Mouse (Mus musculus) CD8-positive naive resting alpha-beta T cell, adult 2 months (primary cell): ENCODE data around the gene Phf13.
"Not testable (repeated sequence)": the region's sequence is repeated elsewhere in the genome, so short reads cannot be mapped to it uniquely, and the experiment has no call there.

Source experiments
- DNase-seq, 2 experiments: peaks; one replicate each; pipeline ENCODE4 v3.0.0; 2022; ENCODE audit warnings: low read depth in 2 of 2, low spot score in 2 of 2

Phf13 gene

GRCm38 (mm10) chr4:151996173-151996950 is at the start of gene Phf13:
Gene Phf13 (minus strand): TSS chr4:151996258.
- DNase-seq: peak; percentile 96 to 98

GRCm38 (mm10) chr4:152044609-152045008 is 48.6 kb upstream of the Phf13 start:
- no peak for DNase-seq

- no peak for DNase-seq
Measured at GRCm38 (mm10) chr4:152043171-152043570, 47.1 kb upstream of the Phf13 start.

GRCm38 (mm10) chr4:152041924-152042641 is 46.0 kb upstream of the Phf13 start:
- no peak for DNase-seq

GRCm38 (mm10) chr4:152039831-152040310 is 43.8 kb upstream of the Phf13 start:
- no peak for DNase-seq

- DNase-seq: peak; percentile 96
Measured at GRCm38 (mm10) chr4:152038985-152039830, 43.1 kb upstream of the Phf13 start, which contains the start of gene Nol9. Gene Nol9 (plus strand): TSS chr4:152039321.

- no peak for DNase-seq
Measured at GRCm38 (mm10) chr4:152038225-152038984, 42.3 kb upstream of the Phf13 start, which contains the start of gene Tas1r1. Gene Tas1r1 (minus strand): TSS chr4:152038568.

- not testable (repeated sequence) for DNase-seq
Measured at GRCm38 (mm10) chr4:152036464-152036863, 40.4 kb upstream of the Phf13 start.

GRCm38 (mm10) chr4:152032922-152033321 is 36.9 kb upstream of the Phf13 start:
- DNase-seq: no peak

- no peak for DNase-seq
Measured at GRCm38 (mm10) chr4:152029997-152030396, 33.9 kb upstream of the Phf13 start.

GRCm38 (mm10) chr4:152029087-152029486 is 33.0 kb upstream of the Phf13 start:
- no peak for DNase-seq

- no peak for DNase-seq
Measured at GRCm38 (mm10) chr4:152028456-152028855, 32.4 kb upstream of the Phf13 start.

- peak; percentile 86 to 94 for DNase-seq
Measured at GRCm38 (mm10) chr4:152027524-152027923, 31.5 kb upstream of the Phf13 start, which contains the start of gene Zbtb48. Gene Zbtb48 (minus strand): TSS chr4:152027671.

- DNase-seq: no peak
Measured at GRCm38 (mm10) chr4:152026751-152027508, 30.9 kb upstream of the Phf13 start.

GRCm38 (mm10) chr4:152024525-152024924 is 28.5 kb upstream of the Phf13 start:
- DNase-seq: no peak

- DNase-seq: no peak
Measured at GRCm38 (mm10) chr4:152022506-152022905, 26.4 kb upstream of the Phf13 start.

- DNase-seq: no peak
Measured at GRCm38 (mm10) chr4:152021568-152022097, 25.6 kb upstream of the Phf13 start.

- DNase-seq: no peak
Measured at GRCm38 (mm10) chr4:152020024-152020423, 24.0 kb upstream of the Phf13 start.

- no peak for DNase-seq
Measured at GRCm38 (mm10) chr4:152019073-152019472, 23.0 kb upstream of the Phf13 start.
